Mouse (Mus musculus) hindbrain, embryonic 11.5 days (tissue): ENCODE measurements around the gene Gm10320. TPM values are rescaled to one million over a fixed set of nuclear protein-coding genes. Genes with fewer than 3 reads are reported as not detected.

ENCODE experiments used
- ATAC-seq: fragments of 200-750 bp; cut with Nextera tagmentation; 2 replicates; pipeline ENCODE4 v1.8.0; 2017; ENCODE audit warnings: mild to moderate bottlenecking, moderate TSS enrichment, moderate library complexity; ENCODE audit not compliant: low FRiP score
- DNase-seq: peaks from one replicate; pipeline ENCODE4 v3.0.0-alpha.2; 2015; ENCODE audit warnings: low spot score
- H3K27ac ChIP-seq: fragments of 300-500 bp; sonication (generic); 2 replicates; pipeline ENCODE4 v1.5.1; 2014; ENCODE audit warnings: mild to moderate bottlenecking, low read depth, low read length
- H3K27me3 ChIP-seq: fragments of 300-500 bp; sonication (generic); 2 replicates; pipeline ENCODE4 v1.6.1; 2014; ENCODE audit warnings: mild to moderate bottlenecking, low read length, moderate library complexity, mixed read lengths; ENCODE audit not compliant: control insufficient read depth, insufficient read depth
- H3K36me3 ChIP-seq: fragments of 300-500 bp; sonication (generic); 2 replicates; pipeline ENCODE4 v1.6.1; 2014; ENCODE audit warnings: mild to moderate bottlenecking, low read length, moderate library complexity, mixed read lengths; ENCODE audit not compliant: control insufficient read depth, insufficient read depth
- H3K4me1 ChIP-seq: fragments of 300-500 bp; sonication (generic); replicated peaks from 2 replicates; pipeline ENCODE4 v1.6.1; 2014; ENCODE audit warnings: low read length, mixed read lengths; ENCODE audit not compliant: control insufficient read depth, insufficient read depth
- H3K4me2 ChIP-seq: fragments of 300-500 bp; sonication (generic); replicated peaks from 2 replicates; pipeline ENCODE4 v1.6.1; 2014; ENCODE audit warnings: mild to moderate bottlenecking, low read depth, low read length
- H3K4me3 ChIP-seq: fragments of 300-500 bp; sonication (generic); 2 replicates; pipeline ENCODE4 v1.5.1; 2014; ENCODE audit warnings: low read depth, low read length
- H3K9ac ChIP-seq: fragments of 300-500 bp; sonication (generic); 2 replicates; pipeline ENCODE4 v1.6.1; 2014; ENCODE audit warnings: low read depth, low read length
- H3K9me3 ChIP-seq: fragments of 300-500 bp; sonication (generic); 2 replicates; pipeline ENCODE4 v1.6.1; 2016; ENCODE audit warnings: low read length; ENCODE audit not compliant: control insufficient read depth
- WGBS: fragments of 180-500 bp; shearing (Covaris S2); extraction: QIAGEN DNeasy Blood & Tissue Kit; methylation state at CpG from one replicate; pipeline ENCODE4 v1.1.7; 2014; 5-methylcytosine and 5-hydroxymethylcytosine counted together
- polyA plus RNA-seq: library from polyadenylated mRNA; unstranded; fragments of >200 nt; fragmentation: Nextera tagmentation; extraction: Ambion mirVana; gene quantifications from 2 replicates; pipeline ENCODE4 v1.2.1, GENCODE M21; 2014

Gene Gm10320
- polyA plus RNA-seq, 1 experiment from 2014 or later: 0.94 TPM

DNA sequence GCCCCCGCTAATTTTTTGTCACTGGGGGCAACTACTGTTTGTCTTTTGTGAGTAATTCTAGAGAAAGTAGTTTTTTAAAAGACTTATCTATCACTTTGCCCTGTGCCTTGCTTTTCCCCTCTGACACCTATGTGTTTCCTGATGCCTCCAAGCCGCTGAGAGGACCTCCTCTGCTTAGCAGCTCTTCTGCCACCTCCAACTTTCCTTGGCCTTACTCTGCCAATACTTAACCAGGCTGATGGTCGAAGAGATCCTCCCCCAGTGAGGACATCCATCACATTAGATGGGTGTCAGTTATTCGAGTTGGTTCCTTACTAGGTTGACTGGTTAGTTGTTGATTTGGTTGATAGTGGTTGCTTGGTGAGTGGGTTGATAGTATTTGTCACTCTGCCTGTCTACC, 14.7 kb upstream of the Gm10320 start:
- peaks cover 58% of the 10 kb centered on the region for H3K27me3 ChIP-seq
- 27% methylated on average over 4 of the region's 4 CpGs for WGBS
- H3K4me2 ChIP-seq: no peak overlapping the region
- no peak overlapping the region for H3K27ac ChIP-seq
- no peaks in the 10 kb centered on the region for H3K9me3 ChIP-seq
- ATAC-seq: no peak
- DNase-seq: no peak
- H3K4me3 ChIP-seq: no peak overlapping the region
- H3K9ac ChIP-seq: no peak overlapping the region
- peaks cover 14% of the 10 kb centered on the region for H3K4me1 ChIP-seq
- no peaks in the 10 kb centered on the region for H3K36me3 ChIP-seq

GRCm38 (mm10) chr13:98505989-98506388, 14.2 kb upstream of the Gm10320 start:
- WGBS: 9% methylated on average over 6 of the region's 6 CpGs
- H3K4me2 ChIP-seq: no peak overlapping the region
- no peaks in the 10 kb centered on the region for H3K9me3 ChIP-seq
- H3K4me1 ChIP-seq: peaks cover 14% of the 10 kb centered on the region
- no peak overlapping the region for H3K27ac ChIP-seq
- no peak overlapping the region for H3K4me3 ChIP-seq
- DNase-seq (peak; percentile 34), ATAC-seq (no peak)
- H3K36me3 ChIP-seq: no peaks in the 10 kb centered on the region
- H3K27me3 ChIP-seq: peaks cover 63% of the 10 kb centered on the region
- no peak overlapping the region for H3K9ac ChIP-seq

DNA sequence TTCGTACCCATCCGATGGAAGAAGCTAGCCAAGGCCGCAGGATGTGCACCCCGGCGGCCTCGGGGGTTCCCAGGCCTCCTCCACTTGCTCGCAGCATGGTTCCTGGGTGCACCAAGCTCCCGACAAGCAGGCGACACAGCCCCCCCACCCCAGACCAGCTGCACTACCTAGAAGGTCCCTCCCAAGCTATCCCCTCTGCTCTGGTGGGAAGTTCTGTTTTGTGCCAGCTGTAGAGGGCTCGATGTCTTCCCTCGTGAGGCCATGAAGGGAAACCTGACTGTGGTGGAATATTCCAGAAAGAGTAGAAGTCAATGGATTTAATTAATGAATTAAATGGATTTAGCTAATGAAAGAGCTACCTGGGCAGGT, 13.7 kb upstream of the Gm10320 start:
- H3K27me3 ChIP-seq: peaks cover 68% of the 10 kb centered on the region
- peaks cover 14% of the 10 kb centered on the region for H3K4me1 ChIP-seq
- no peak overlapping the region for H3K9ac ChIP-seq
- WGBS: 6% methylated on average over 11 of the region's 11 CpGs
- H3K27ac ChIP-seq: no peak overlapping the region
- no peak overlapping the region for H3K4me2 ChIP-seq
- DNase-seq (peak; percentile 52), ATAC-seq (no peak)
- H3K4me3 ChIP-seq: no peak overlapping the region
- no peaks in the 10 kb centered on the region for H3K9me3 ChIP-seq
- H3K36me3 ChIP-seq: no peaks in the 10 kb centered on the region

DNA sequence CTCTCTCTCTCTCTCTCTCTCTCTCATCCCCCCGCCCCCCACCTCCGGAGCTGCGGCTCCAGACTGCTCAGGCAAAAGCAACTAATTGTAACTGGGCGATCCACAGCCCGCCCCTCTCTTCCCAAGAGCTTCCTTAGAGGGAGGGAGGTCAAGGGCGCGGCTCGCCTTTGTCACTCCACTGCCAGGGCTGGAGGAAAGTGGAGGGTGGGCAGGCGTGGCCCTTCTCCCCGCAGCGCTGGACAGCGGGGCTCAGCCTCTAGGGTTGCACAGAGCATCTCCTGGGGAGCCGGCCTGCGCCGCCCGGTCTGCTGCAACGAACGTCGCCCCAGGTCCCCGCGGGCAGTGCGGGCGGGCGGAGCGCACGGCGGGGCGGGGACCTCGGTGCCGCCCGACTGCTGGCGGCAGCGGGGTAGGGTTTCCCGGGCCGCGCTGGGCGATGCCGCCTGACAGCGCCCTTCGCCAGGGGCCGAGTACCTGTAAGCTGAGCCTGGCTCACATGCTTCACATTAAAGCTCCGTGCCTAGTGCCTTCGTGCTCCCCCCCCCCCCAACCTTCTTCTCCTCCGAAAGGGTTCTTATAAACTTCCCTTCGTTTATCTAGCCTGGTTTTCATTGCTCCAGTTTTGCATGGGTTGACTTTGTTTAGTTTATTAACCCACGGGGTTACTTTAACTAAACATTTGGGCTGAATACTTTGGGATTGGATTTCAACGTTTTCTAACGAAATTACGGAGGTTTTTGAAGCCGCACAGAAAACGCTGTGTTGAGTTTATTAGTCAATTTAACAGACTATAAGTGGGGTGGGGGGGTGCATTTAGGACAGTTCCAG, 13.1 kb upstream of the Gm10320 start:
- no peaks in the 10 kb centered on the region for H3K36me3 ChIP-seq
- peak; percentile 79 for ATAC-seq
- no peaks in the 10 kb centered on the region for H3K9me3 ChIP-seq
- peak; percentile 75 for DNase-seq
- peaks cover 74% of the 10 kb centered on the region for H3K27me3 ChIP-seq
- peak overlapping the region; percentile 37 for H3K4me3 ChIP-seq
- peak overlapping the region; percentile 30; the same call in 1 of the 2 replicates for H3K27ac ChIP-seq
- H3K9ac ChIP-seq: no peak overlapping the region
- peak overlapping the region; percentile 76 for H3K4me2 ChIP-seq
- peaks cover 14% of the 10 kb centered on the region for H3K4me1 ChIP-seq
- under 1% methylated on average over 43 of the region's 51 CpGs for WGBS

- peak overlapping the region; percentile 37 for H3K4me3 ChIP-seq
- no peaks in the 10 kb centered on the region for H3K36me3 ChIP-seq
- 0 out of 2 replicates have a peak overlapping the region, but pooled peaks have one; percentile 27 for H3K9ac ChIP-seq
- no peaks in the 10 kb centered on the region for H3K9me3 ChIP-seq
- peaks cover 80% of the 10 kb centered on the region for H3K27me3 ChIP-seq
- peak overlapping the region; percentile 76 for H3K4me2 ChIP-seq
- DNase-seq: peak; percentile 77
- H3K27ac ChIP-seq: no peak overlapping the region; the same call in 1 of the 2 replicates
- peak; percentile 64 for ATAC-seq
- H3K4me1 ChIP-seq: peaks cover 14% of the 10 kb centered on the region
- WGBS: 0% methylated on average over 27 of the region's 27 CpGs
Measured at GRCm38 (mm10) chr13:98504181-98504660, 12.4 kb upstream of the Gm10320 start.

GRCm38 (mm10) chr13:98503601-98504000, 11.8 kb upstream of the Gm10320 start:
- Histone ChIP-seq H3K9me3 (no peaks in the 10 kb centered on the region), H3K4me1 (peaks cover 14% of the 10 kb centered on the region), H3K27ac (no peak overlapping the region), H3K27me3 (peaks cover 86% of the 10 kb centered on the region), H3K4me2 (peak overlapping the region; percentile 76; the same call in 1 of the 2 replicates), H3K36me3 (no peaks in the 10 kb centered on the region), H3K9ac (no peak overlapping the region), H3K4me3 (no peak overlapping the region; the same call in 1 of the 2 replicates)
- DNase-seq (peak; percentile 80), ATAC-seq (no peak)
- WGBS: under 1% methylated on average over 8 of the region's 8 CpGs

GRCm38 (mm10) chr13:98502813-98503341, 11.1 kb upstream of the Gm10320 start:
- Histone ChIP-seq H3K4me1 (peaks cover 14% of the 10 kb centered on the region), H3K27me3 (peaks cover 92% of the 10 kb centered on the region), H3K4me2 (peak overlapping the region; percentile 39), H3K36me3 (no peaks in the 10 kb centered on the region), H3K9ac (no peak overlapping the region), H3K4me3 (peak overlapping the region; percentile 18), H3K9me3 (no peaks in the 10 kb centered on the region), H3K27ac (no peak overlapping the region)
- no peak for ATAC-seq
- 0% methylated on average over 27 of the region's 27 CpGs for WGBS
- peak; percentile 67 for DNase-seq

- H3K4me1 ChIP-seq: peaks cover 14% of the 10 kb centered on the region
- no peak overlapping the region for H3K9ac ChIP-seq
- DNase-seq (no peak), ATAC-seq (no peak)
- H3K27me3 ChIP-seq: peaks cover 92% of the 10 kb centered on the region
- peak overlapping the region; percentile 39 for H3K4me2 ChIP-seq
- no peak overlapping the region for H3K27ac ChIP-seq
- WGBS: under 1% methylated on average over 16 of the region's 16 CpGs
- no peaks in the 10 kb centered on the region for H3K9me3 ChIP-seq
- H3K4me3 ChIP-seq: peak overlapping the region; percentile 18
- no peaks in the 10 kb centered on the region for H3K36me3 ChIP-seq
Measured at GRCm38 (mm10) chr13:98502236-98502812, 10.5 kb upstream of the Gm10320 start.
